Mouse (Mus musculus) erythroid progenitor cell, adult 5-6 weeks (primary cell): Measurements from ENCODE around the gene Slc15a5. TPM values are rescaled to one million over a fixed set of nuclear protein-coding genes. Genes with fewer than 3 reads are reported as not detected.
"Not testable (repeated sequence)": the region's sequence is repeated elsewhere in the genome, so short reads cannot be mapped to it uniquely, and the experiment has no call there.

ENCODE experiments used
- ATAC-seq: replicated peaks from 2 replicates; pipeline ENCODE4 v1.8.0; 2016; ENCODE audit warnings: moderate number of reproducible peaks, mild to moderate bottlenecking, moderate TSS enrichment, inconsistent platforms; ENCODE audit not compliant: poor library complexity, low FRiP score, severe bottlenecking
- total RNA-seq, 2 experiments: library from RNA; stranded (forward) in 1 of 2; stranded (reverse) in 1 of 2; fragments of 150-400 nt in 1 of 2; fragments of 186-747, 209-891 nt in 1 of 2; gene quantifications; 2 replicates each; pipeline versions ENCODE4 v1.2.3 to v1.2.4; 2015 to 2017; ENCODE audit warnings: low replicate concordance in 2 of 2

Slc15a5 gene
- not detected in 2 replicates for total RNA-seq (2015; ENCODE audit: low replicate concordance)
- not detected in 2 replicates for total RNA-seq (2017; ENCODE audit: low replicate concordance)

DNA sequence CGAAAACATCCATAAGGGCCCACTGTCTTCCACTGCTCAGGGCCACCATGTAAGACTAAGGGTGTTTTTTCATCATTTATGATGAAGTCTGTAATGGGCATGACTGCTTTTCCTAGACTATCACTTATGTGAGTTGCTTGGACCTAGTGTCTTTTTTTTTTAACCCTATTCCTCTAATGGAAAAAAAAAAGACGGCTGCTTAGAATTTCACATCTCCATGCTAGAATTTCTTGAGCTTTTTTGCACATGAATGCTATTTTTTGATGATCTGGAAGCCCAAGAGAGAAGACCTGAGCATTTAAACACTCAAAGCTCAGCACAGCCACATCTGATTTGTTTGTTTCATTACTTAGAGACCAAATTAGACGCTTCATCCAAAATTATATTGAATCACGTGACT, at the start of gene Slc15a5:
TSS of gene Slc15a5 (minus strand) at position 101 of the 400 bp plus-strand sequence.
- ATAC-seq = no peak

- ATAC-seq = no peak
Observed at GRCm38 (mm10) chr6:138128392-138129335, 48.9 kb upstream of the Slc15a5 start.

DNA sequence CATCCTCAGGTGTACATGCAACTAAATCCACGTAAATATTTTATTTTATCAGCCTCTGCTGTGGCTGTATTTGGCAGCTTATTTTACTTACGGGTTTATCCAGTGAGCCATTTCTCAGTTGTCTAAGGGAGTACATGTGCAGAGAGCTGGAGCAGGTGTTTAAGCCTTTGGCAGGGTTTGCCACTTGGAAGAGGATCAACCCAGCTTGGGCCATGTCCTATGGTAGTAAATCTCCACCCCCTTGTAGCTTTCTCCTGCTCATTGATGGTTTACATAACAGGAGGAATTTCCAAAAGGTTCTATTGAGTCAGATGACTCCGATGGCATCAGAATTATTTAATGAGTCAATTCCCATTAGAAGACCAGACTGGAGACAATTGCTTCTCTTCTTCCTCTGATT, 37.8 kb upstream of the Slc15a5 start:
- ATAC-seq = no peak

GRCm38 (mm10) chr6:138104559-138104958, 24.8 kb upstream of the Slc15a5 start:
- no peak for ATAC-seq

GRCm38 (mm10) chr6:138102940-138103339, 23.2 kb upstream of the Slc15a5 start:
- no peak for ATAC-seq

DNA sequence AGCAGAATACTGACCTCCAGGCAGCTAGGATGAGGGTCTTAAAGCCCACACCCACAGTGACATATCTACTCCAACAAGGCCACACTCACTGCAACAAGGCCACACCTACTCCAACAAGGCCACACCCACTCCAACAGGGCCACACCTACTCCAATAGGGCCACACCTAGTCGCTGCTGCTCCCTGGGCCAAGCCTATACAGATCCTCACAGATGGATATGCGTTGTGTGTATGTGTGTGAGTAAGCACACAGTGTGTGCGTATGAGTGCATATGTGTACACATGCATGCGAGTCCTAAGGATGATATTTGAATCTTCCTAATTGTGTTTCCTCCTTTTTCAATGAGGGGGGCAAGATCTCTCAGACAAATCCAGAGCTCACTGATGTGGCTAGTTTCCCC, 22.1 kb upstream of the Slc15a5 start:
- no peak for ATAC-seq

- ATAC-seq = no peak
Observed at GRCm38 (mm10) chr6:138099646-138100045, 19.9 kb upstream of the Slc15a5 start.

- ATAC-seq = no peak
Observed at GRCm38 (mm10) chr6:138095060-138095459, 15.3 kb upstream of the Slc15a5 start.

DNA sequence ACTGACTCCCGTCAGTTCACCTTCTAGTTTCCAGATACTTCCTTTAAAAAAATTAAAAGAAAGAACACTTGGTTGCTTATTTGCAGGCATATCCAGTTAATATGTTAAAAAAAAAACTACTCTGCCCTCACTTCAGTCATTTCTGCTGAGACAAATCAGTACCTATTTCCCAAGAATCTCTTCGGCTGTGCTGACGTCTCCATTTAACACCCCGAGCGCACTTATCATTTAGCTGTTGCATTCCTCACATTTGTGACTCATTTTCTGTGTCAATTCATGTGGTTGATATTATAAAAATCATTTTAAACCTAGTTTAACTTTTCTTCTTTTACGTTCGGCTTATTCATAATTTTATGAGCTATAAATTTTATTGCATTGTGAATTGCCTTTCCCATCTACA, 12.7 kb upstream of the Slc15a5 start:
- ATAC-seq = no peak

DNA sequence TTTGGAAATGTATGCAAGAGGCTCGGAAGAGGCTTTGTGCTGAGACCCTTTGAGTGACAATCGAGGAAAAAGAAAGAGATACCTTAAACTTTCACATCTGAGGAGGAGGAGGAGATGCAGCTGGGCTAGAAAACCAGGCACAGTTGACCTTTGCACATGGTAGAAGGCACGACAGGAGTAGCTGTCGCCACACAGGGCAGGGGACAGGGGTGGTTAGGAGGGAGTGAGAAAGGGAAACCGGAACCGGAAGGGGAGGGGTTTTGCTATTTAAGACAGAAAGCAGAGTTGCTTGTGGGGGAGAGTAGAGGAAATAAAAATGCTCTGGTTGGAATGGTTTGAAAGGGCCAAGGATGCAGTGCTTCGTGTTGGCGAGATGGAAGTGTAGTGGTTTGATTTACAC, 9.4 kb upstream of the Slc15a5 start:
- no peak for ATAC-seq

- ATAC-seq = not testable (repeated sequence)
Observed at GRCm38 (mm10) chr6:138086421-138086820, 6.7 kb upstream of the Slc15a5 start.

DNA sequence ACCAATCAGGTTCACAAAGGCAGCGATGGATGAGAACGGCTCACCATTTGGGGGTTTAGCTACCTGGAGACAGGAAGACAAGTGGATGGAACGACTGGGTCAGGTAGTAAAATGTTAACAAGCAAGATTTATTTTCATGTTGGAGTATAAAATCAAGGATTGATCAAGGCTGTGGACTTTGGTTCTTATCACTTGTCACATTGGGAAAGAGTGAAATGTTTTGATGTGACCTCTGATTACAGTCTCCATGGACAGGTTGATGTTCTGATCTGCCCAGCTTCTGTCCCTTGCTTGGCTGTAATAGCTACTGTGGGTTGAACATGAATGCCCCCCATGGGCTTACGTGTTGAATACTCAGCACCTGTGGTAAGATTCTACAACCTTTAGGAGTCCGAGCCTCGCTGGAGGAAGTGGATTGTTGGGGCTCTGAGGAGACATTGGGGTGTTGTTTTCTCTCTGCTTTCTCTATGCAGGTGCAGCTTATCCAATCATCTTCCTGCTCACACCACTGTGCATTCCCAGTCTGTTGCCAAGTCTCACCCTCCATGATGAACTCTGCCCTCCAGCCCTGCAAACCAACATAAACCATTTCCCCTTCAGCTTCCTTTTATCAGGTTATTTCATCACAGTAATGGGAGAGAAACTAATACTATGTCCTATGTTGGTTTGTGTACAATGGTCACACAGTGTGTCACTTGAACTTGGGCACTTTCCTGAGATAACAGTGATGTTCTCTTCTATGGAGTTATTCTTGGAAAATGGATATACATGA, 1.2 kb upstream of the Slc15a5 start:
- ATAC-seq = no peak

- ATAC-seq = no peak
Observed at GRCm38 (mm10) chr6:138077681-138078439, 1.9 kb downstream of the Slc15a5 start.

GRCm38 (mm10) chr6:138075723-138076122, 4.0 kb downstream of the Slc15a5 start:
- ATAC-seq = no peak

- no peak for ATAC-seq
Observed at GRCm38 (mm10) chr6:138073540-138073939, 6.2 kb downstream of the Slc15a5 start.

- no peak for ATAC-seq
Observed at GRCm38 (mm10) chr6:138072963-138073339, 6.8 kb downstream of the Slc15a5 start.

DNA sequence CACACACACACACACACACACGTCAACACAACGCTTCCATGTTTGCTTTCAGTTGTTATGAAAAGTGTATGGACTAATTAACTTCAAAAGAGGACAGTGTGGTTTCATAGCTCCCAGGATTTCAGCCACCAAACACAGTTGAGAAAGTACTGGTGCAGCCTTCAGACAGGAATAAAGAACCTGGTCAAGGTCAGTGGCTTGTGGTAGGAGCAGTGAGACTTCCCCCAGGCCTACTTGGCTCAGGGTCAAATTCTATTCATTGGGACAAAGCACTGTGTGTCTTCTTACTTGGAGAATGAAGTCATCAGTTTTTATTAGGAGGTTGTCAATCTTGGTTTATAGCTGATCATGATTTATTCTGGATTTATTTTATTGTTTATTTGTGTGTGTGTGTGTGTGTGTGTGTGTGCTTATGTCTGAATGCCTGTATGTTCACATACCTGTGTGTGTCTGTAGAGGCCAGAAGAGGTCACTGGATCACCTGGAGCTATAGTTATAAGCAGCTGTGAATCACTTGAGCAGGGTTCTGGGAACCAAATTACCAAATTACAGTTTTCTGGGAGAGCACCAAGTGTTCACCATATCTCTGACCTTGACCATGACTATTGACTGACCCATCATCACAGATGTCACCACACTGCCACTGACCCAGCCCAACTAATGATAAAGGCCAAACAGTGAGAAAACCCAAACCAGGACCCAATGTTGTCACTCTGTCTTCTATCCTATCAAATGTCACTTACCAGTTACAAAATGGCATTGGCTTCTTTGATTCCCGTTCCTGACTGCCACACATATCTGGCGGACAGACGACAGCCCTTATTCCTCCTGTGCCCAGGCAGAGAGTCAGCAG, 7.4 kb downstream of the Slc15a5 start:
- ATAC-seq = no peak

DNA sequence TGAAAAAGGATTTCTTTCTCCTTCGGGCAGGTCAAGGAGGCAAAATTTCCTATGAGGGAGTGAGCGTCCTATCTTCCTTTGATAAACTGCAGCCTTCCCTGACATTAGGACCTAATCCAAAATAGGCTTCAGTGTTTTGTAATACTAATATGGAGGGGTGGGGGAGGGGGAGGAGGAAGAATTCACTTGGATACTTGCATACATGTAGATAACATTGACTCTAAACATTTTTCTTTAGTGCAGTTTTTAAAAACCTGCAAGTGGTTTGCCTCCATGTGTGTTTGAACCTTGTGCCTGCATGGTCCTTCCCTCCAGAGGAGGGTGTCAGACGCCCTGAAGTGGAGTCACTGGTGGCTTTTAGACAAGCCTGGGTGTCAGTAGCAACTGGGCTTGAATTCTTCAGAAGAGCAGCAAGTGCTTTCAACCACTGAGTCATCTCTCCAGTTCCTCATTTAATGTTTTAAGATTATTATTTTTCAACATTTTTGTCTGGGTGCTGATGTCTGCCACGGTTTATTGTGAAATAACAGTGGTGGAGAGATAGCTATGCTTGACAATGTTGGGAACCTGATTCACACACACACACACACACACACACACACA, 8.1 kb downstream of the Slc15a5 start:
- ATAC-seq = no peak
